Mouse (Mus musculus) olfactory bulb, adult 2 months (tissue): ENCODE measurements at regions not wholly inside any gene's neighbourhood (a gene's known extent, or its start where the extent isn't known, plus 50 kb on each side); places are given as distances from the start of the nearest gene placed in this dataset.

Experiments
- CTCF ChIP-seq: fragments of 200-500 bp; IDR thresholded peaks from 2 replicates; pipeline ENCODE4 v1.5.1; 2012; ENCODE audit warnings: low read depth, mild to moderate bottlenecking, low read length, moderate library complexity; ENCODE audit not compliant: insufficient read depth
- POLR2A ChIP-seq: fragments of 200-500 bp; IDR thresholded peaks from 2 replicates; pipeline ENCODE4 v1.6.1; 2012; ENCODE audit warnings: mild to moderate bottlenecking, low read depth, low read length, moderate library complexity; ENCODE audit not compliant: insufficient read depth

- no peak for TF ChIP-seq CTCF
- no peak for TF ChIP-seq POLR2A
Measured at GRCm38 (mm10) chr4:142308271-142308670, 69.1 kb upstream of the Kazn start.
